Mouse (Mus musculus): Measurements from ENCODE around the gene Phyhipl. TPM values are rescaled to one million over a fixed set of nuclear protein-coding genes. Genes with fewer than 3 reads are reported as not detected.

Phyhipl gene
- 4.8 and 6.0 TPM in 2 replicates for polyA plus RNA-seq (2014; fragmentation: Nextera tagmentation; extraction: Ambion mirVana)

DNA sequence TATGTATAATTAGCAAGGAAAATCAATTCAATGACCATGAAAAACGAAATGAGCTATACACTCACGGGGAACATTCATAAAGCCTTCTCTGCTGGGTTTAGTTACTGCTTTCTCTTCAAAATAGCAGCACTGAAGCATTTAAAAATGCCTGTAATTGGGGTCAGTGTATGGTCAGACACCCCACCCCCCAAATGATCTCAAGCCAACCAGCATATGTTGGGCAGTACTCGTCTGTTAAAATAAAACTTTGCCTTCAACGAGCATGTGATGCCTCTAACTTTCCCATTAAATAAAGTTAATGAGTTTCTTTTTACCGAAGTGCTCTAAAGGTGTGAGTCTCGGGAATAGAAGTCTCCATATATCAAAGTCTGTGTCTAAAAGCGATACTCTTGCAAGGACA is at the start of gene Phyhipl:
Phyhipl (minus strand) TSS at position 138 of the 400 bp plus-strand sequence.
- Histone ChIP-seq H3K9me3 (ENCODE audit: control insufficient read depth, low read length) (no peaks in the 10 kb centered on the region), H3K27me3 (replicated peaks; ENCODE audit: control insufficient read depth, insufficient read depth, low read length) (no peaks in the 10 kb centered on the region), H3K27ac (ENCODE audit: low read depth) (no peak within 1 kb of the TSS), H3K4me1 (replicated peaks; ENCODE audit: control insufficient read depth, insufficient read depth, low read length) (no peaks in the 10 kb centered on the region), H3K4me3 (ENCODE audit: low read depth, low read length) (no peak within 1 kb of the TSS), H3K36me3 (ENCODE audit: control insufficient read depth, insufficient read depth, low read length) (no peaks in the 10 kb centered on the region), H3K9ac (ENCODE audit: low read length) (no peak within 1 kb of the TSS), H3K4me2 (ENCODE audit: low read length) (no peak within 1 kb of the TSS)
- ATAC-seq (replicated peaks; ENCODE audit: low FRiP score, low TSS enrichment, low read depth) = no peak
- DNase-seq (ENCODE audit: low spot score) = no peak
- 75% methylated on average over 7 of the region's 7 CpGs for WGBS

- Histone ChIP-seq H3K4me1 (replicated peaks; ENCODE audit: control insufficient read depth, insufficient read depth, low read length) (no peaks in the 10 kb centered on the region), H3K27me3 (replicated peaks; ENCODE audit: control insufficient read depth, insufficient read depth, low read length) (no peaks in the 10 kb centered on the region), H3K9me3 (ENCODE audit: control insufficient read depth, low read length) (no peaks in the 10 kb centered on the region), H3K4me3 (ENCODE audit: low read depth, low read length) (no peak overlapping the region), H3K9ac (ENCODE audit: low read length) (no peak overlapping the region), H3K4me2 (ENCODE audit: low read length) (no peak overlapping the region), H3K27ac (ENCODE audit: low read depth) (no peak overlapping the region), H3K36me3 (ENCODE audit: control insufficient read depth, insufficient read depth, low read length) (no peaks in the 10 kb centered on the region)
- ATAC-seq (replicated peaks; ENCODE audit: low FRiP score, low TSS enrichment, low read depth) (no peak), DNase-seq (ENCODE audit: low spot score) (no peak)
- WGBS = 70% methylated on average over 6 of the region's 6 CpGs
These were observed 47.4 kb upstream of the Phyhipl start for GRCm38 (mm10) chr10:70703211-70703610.

- 93% methylated on average over 7 of the region's 7 CpGs for WGBS
- H3K4me2 ChIP-seq (ENCODE audit: low read length) = no peak overlapping the region
- no peak for ATAC-seq (replicated peaks; ENCODE audit: low FRiP score, low TSS enrichment, low read depth)
These were observed 43.8 kb upstream of the Phyhipl start for GRCm38 (mm10) chr10:70699581-70699980.

GRCm38 (mm10) chr10:70698014-70698413 is 42.2 kb upstream of the Phyhipl start:
- 91% methylated on average over 3 of the region's 3 CpGs for WGBS
- ATAC-seq (replicated peaks; ENCODE audit: low FRiP score, low TSS enrichment, low read depth) (no peak), DNase-seq (ENCODE audit: low spot score) (no peak)
- Histone ChIP-seq H3K4me2 (ENCODE audit: low read length) (no peak overlapping the region), H3K4me3 (ENCODE audit: low read depth, low read length) (no peak overlapping the region), H3K27ac (ENCODE audit: low read depth) (no peak overlapping the region), H3K27me3 (replicated peaks; ENCODE audit: control insufficient read depth, insufficient read depth, low read length) (no peaks in the 10 kb centered on the region), H3K4me1 (replicated peaks; ENCODE audit: control insufficient read depth, insufficient read depth, low read length) (peaks cover 5% of the 10 kb centered on the region; the same call in 1 of the 2 replicates), H3K36me3 (ENCODE audit: control insufficient read depth, insufficient read depth, low read length) (no peaks in the 10 kb centered on the region), H3K9ac (ENCODE audit: low read length) (no peak overlapping the region), H3K9me3 (ENCODE audit: control insufficient read depth, low read length) (no peaks in the 10 kb centered on the region)

More at GRCm38 (mm10) chr10:70699581-70699980, 43.8 kb upstream of the Phyhipl start:
- DNase-seq (ENCODE audit: low spot score) = no peak
- Histone ChIP-seq H3K27me3 (replicated peaks; ENCODE audit: control insufficient read depth, insufficient read depth, low read length) (no peaks in the 10 kb centered on the region), H3K4me3 (ENCODE audit: low read depth, low read length) (no peak overlapping the region), H3K4me1 (replicated peaks; ENCODE audit: control insufficient read depth, insufficient read depth, low read length) (peaks cover 5% of the 10 kb centered on the region; the same call in 1 of the 2 replicates), H3K9me3 (ENCODE audit: control insufficient read depth, low read length) (no peaks in the 10 kb centered on the region), H3K27ac (ENCODE audit: low read depth) (no peak overlapping the region), H3K36me3 (ENCODE audit: control insufficient read depth, insufficient read depth, low read length) (no peaks in the 10 kb centered on the region), H3K9ac (ENCODE audit: low read length) (no peak overlapping the region)

GRCm38 (mm10) chr10:70696748-70697585 is 41.2 kb upstream of the Phyhipl start:
- WGBS = 46% methylated on average over 29 of the region's 29 CpGs
- DNase-seq (ENCODE audit: low spot score) = no peak
- Histone ChIP-seq H3K36me3 (ENCODE audit: control insufficient read depth, insufficient read depth, low read length) (no peaks in the 10 kb centered on the region), H3K9me3 (ENCODE audit: control insufficient read depth, low read length) (no peaks in the 10 kb centered on the region), H3K9ac (ENCODE audit: low read length) (no peak overlapping the region), H3K4me3 (ENCODE audit: low read depth, low read length) (no peak overlapping the region), H3K27me3 (replicated peaks; ENCODE audit: control insufficient read depth, insufficient read depth, low read length) (no peaks in the 10 kb centered on the region), H3K4me1 (replicated peaks; ENCODE audit: control insufficient read depth, insufficient read depth, low read length) (peaks cover 5% of the 10 kb centered on the region; the same call in 1 of the 2 replicates), H3K4me2 (ENCODE audit: low read length) (peak overlapping the region; percentile 35), H3K27ac (ENCODE audit: low read depth) (no peak overlapping the region)
- ATAC-seq (replicated peaks; ENCODE audit: low FRiP score, low TSS enrichment, low read depth) = no peak

DNA sequence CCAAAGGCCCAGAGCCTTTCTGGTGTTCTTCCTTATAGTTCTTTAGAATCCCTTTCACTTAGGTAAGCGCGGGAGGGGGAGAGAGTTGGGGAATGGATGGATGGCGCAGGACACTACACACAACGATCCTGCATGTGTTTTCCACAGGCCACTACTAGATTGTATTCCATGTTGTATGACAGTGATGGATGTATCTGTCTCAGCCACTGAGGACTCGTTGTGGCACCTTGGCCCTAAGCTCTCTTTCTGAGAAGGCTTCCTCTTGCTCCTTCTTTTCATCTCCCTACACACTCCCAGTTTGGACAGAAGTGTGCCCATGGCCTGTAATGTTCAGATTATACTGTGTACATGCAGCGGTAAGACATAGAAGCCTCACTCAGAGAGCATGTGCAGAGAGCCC is 33.6 kb upstream of the Phyhipl start:
- H3K36me3 ChIP-seq (ENCODE audit: control insufficient read depth, insufficient read depth, low read length) = no peaks in the 10 kb centered on the region
- no peak overlapping the region for H3K4me2 ChIP-seq (ENCODE audit: low read length)
- no peak overlapping the region for H3K9ac ChIP-seq (ENCODE audit: low read length)
- no peaks in the 10 kb centered on the region for H3K27me3 ChIP-seq (replicated peaks; ENCODE audit: control insufficient read depth, insufficient read depth, low read length)
- ATAC-seq (replicated peaks; ENCODE audit: low FRiP score, low TSS enrichment, low read depth) (no peak), DNase-seq (ENCODE audit: low spot score) (no peak)
- WGBS = 81% methylated on average over 6 of the region's 6 CpGs
- peaks cover 7% of the 10 kb centered on the region; the same call in 1 of the 2 replicates for H3K4me1 ChIP-seq (replicated peaks; ENCODE audit: control insufficient read depth, insufficient read depth, low read length)
- H3K9me3 ChIP-seq (ENCODE audit: control insufficient read depth, low read length) = no peaks in the 10 kb centered on the region
- no peak overlapping the region for H3K4me3 ChIP-seq (ENCODE audit: low read depth, low read length)
- H3K27ac ChIP-seq (ENCODE audit: low read depth) = no peak overlapping the region

GRCm38 (mm10) chr10:70688881-70689280 is 33.1 kb upstream of the Phyhipl start:
- Histone ChIP-seq H3K4me1 (replicated peaks; ENCODE audit: control insufficient read depth, insufficient read depth, low read length) (peaks cover 7% of the 10 kb centered on the region; the same call in 1 of the 2 replicates), H3K9me3 (ENCODE audit: control insufficient read depth, low read length) (no peaks in the 10 kb centered on the region), H3K27me3 (replicated peaks; ENCODE audit: control insufficient read depth, insufficient read depth, low read length) (no peaks in the 10 kb centered on the region), H3K36me3 (ENCODE audit: control insufficient read depth, insufficient read depth, low read length) (no peaks in the 10 kb centered on the region), H3K9ac (ENCODE audit: low read length) (no peak overlapping the region), H3K4me3 (ENCODE audit: low read depth, low read length) (no peak overlapping the region), H3K4me2 (ENCODE audit: low read length) (0 out of 2 replicates have a peak overlapping the region, but pooled peaks have one; percentile 11), H3K27ac (ENCODE audit: low read depth) (no peak overlapping the region)
- DNase-seq (ENCODE audit: low spot score) (peak; percentile 52), ATAC-seq (replicated peaks; ENCODE audit: low FRiP score, low TSS enrichment, low read depth) (no peak)
- WGBS = 33% methylated on average over 8 of the region's 8 CpGs

GRCm38 (mm10) chr10:70686941-70687703 is 31.4 kb upstream of the Phyhipl start:
- no peak overlapping the region for H3K4me3 ChIP-seq (ENCODE audit: low read depth, low read length)
- no peak for ATAC-seq (replicated peaks; ENCODE audit: low FRiP score, low TSS enrichment, low read depth)
- H3K9ac ChIP-seq (ENCODE audit: low read length) = no peak overlapping the region

More at GRCm38 (mm10) chr10:70686941-70687703, 31.4 kb upstream of the Phyhipl start:
- Histone ChIP-seq H3K27me3 (replicated peaks; ENCODE audit: control insufficient read depth, insufficient read depth, low read length) (no peaks in the 10 kb centered on the region), H3K36me3 (ENCODE audit: control insufficient read depth, insufficient read depth, low read length) (no peaks in the 10 kb centered on the region), H3K4me2 (ENCODE audit: low read length) (no peak overlapping the region), H3K27ac (ENCODE audit: low read depth) (no peak overlapping the region), H3K4me1 (replicated peaks; ENCODE audit: control insufficient read depth, insufficient read depth, low read length) (peaks cover 7% of the 10 kb centered on the region; the same call in 1 of the 2 replicates), H3K9me3 (ENCODE audit: control insufficient read depth, low read length) (no peaks in the 10 kb centered on the region)
- DNase-seq (ENCODE audit: low spot score) = no peak
- 66% methylated on average over 11 of the region's 11 CpGs for WGBS
